Mouse (Mus musculus) embryonic facial prominence, embryonic 10.5 days (tissue): ENCODE measurements around the gene Syngr4. TPM values are rescaled to one million over a fixed set of nuclear protein-coding genes. Genes with fewer than 3 reads are reported as not detected.

Experiments
- DNase-seq: peaks from one replicate; pipeline ENCODE4 v3.0.0-alpha.2; 2017; ENCODE audit warnings: low spot score
- H3K27ac ChIP-seq: fragments of 300-500 bp; sonication (generic); replicated peaks from 2 replicates; pipeline ENCODE4 v1.5.1; 2016; ENCODE audit warnings: mild to moderate bottlenecking
- H3K27me3 ChIP-seq: fragments of 300-500 bp; sonication (generic); replicated peaks from 2 replicates; pipeline ENCODE4 v1.6.1; 2016; ENCODE audit warnings: low read depth, mild to moderate bottlenecking; ENCODE audit not compliant: poor library complexity, severe bottlenecking
- H3K36me3 ChIP-seq: fragments of 300-500 bp; sonication (generic); replicated peaks from 2 replicates; pipeline ENCODE4 v1.6.1; 2016; ENCODE audit warnings: mild to moderate bottlenecking, moderate library complexity
- H3K4me1 ChIP-seq: fragments of 300-500 bp; sonication (generic); 2 replicates; pipeline ENCODE4 v1.6.1; 2016
- H3K4me3 ChIP-seq: fragments of 300-500 bp; sonication (generic); 2 replicates; pipeline ENCODE4 v1.5.1; 2016; ENCODE audit warnings: mild to moderate bottlenecking, moderate library complexity
- H3K9me3 ChIP-seq: fragments of 300-500 bp; sonication (generic); 2 replicates; pipeline ENCODE4 v1.6.1; 2016; ENCODE audit warnings: mild to moderate bottlenecking
- WGBS: fragments of 180-500 bp; shearing (Covaris S2); methylation state at CpG from one replicate; pipeline ENCODE4 v1.1.7; 2016; 5-methylcytosine and 5-hydroxymethylcytosine counted together
- polyA plus RNA-seq: library from polyadenylated mRNA; unstranded; fragments of >200 nt; fragmentation: Nextera tagmentation; extraction: Ambion mirVana; gene quantifications from 2 replicates; pipeline ENCODE4 v1.2.1, GENCODE M21; 2016

Syngr4 gene
- polyA plus RNA-seq, 1 experiment from 2014 or later: 1.3 TPM

DNA sequence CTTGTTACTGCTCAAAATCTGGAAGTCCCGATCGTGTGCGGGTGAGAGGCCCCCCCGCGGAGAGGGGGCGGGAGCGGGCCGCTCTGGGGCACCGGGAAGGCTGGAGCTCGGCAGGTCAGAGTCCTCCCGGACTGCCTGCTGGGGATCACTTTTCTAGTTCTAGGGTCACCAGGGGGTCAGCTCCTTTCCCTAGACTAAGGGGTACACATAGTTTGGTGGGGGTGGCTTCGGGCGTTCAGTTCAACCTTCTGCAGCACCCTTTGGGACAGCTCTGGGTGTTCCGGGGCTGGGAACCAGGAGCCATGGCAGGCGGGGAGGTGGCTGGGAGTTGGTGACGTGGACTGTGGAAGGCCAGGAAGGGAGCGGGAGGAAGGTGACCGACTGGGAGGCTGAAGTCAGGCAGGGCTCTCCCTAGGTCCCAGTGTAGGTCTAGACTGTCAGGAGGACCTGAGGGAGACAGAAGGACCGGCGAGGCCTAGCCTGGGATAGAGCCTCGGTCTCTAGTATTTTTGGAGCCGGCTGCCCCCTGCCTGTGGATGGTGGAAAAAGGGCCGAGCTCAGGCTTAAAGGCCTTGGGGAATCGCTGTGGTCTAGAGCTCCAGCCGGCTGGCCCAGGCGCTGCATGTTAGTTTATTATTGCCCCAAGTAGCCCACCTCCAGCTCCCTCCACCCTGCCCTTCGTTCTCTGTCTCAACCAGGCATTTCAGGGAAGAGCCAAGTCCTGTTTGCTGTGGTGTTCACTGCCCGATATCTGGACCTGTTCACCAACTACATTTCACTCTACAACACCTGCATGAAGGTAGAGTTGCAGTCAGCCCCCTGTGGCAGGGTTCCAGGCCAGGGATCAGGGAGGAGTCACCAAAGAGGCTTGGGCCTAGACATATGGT lies 23.2 kb downstream of the Syngr4 start:
- peaks cover 41% of the 10 kb centered on the region for H3K27me3 ChIP-seq
- H3K4me3 ChIP-seq: peak overlapping the region; percentile 90
- H3K27ac ChIP-seq: peak overlapping the region; percentile 95
- DNase-seq: peak; percentile 67
- WGBS: 4% methylated on average over 28 of the region's 28 CpGs
- no peaks in the 10 kb centered on the region for H3K9me3 ChIP-seq
- H3K36me3 ChIP-seq: peaks cover 43% of the 10 kb centered on the region
- peaks cover 50% of the 10 kb centered on the region for H3K4me1 ChIP-seq

DNA sequence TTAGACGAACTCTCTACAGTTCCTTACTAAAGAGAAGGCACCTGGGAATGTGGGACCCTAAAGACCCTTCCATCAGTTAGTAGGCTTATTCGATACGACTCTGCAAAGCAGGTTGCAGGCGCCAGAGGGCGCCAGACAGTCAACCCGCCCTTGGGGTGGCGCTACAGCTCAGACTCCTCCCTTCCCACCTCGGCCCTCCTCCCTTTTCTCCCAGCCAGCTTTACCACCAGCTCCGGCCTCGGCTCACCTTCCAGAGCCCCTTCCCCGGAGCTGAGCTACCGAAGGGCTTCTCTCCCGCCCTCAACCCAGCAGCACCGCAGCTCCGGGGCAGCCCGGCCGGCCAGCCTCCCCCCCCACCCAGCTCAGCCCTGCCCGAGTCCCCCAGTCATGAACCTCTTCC lies 23.9 kb downstream of the Syngr4 start, which contains the start of gene Kdelr1:
Gene Kdelr1, plus strand, starts transcription at position 149 of the 400 bp plus-strand sequence.
- H3K4me3 ChIP-seq: peak within 1 kb of the TSS; percentile 90
- H3K9me3 ChIP-seq: no peaks in the 10 kb centered on the region
- H3K4me1 ChIP-seq: peaks cover 56% of the 10 kb centered on the region
- H3K27me3 ChIP-seq: peaks cover 48% of the 10 kb centered on the region
- under 1% methylated on average over 18 of the region's 18 CpGs for WGBS
- H3K27ac ChIP-seq: peak within 1 kb of the TSS; percentile 95
- DNase-seq: peak; percentile 93
- peaks cover 37% of the 10 kb centered on the region for H3K36me3 ChIP-seq

DNA sequence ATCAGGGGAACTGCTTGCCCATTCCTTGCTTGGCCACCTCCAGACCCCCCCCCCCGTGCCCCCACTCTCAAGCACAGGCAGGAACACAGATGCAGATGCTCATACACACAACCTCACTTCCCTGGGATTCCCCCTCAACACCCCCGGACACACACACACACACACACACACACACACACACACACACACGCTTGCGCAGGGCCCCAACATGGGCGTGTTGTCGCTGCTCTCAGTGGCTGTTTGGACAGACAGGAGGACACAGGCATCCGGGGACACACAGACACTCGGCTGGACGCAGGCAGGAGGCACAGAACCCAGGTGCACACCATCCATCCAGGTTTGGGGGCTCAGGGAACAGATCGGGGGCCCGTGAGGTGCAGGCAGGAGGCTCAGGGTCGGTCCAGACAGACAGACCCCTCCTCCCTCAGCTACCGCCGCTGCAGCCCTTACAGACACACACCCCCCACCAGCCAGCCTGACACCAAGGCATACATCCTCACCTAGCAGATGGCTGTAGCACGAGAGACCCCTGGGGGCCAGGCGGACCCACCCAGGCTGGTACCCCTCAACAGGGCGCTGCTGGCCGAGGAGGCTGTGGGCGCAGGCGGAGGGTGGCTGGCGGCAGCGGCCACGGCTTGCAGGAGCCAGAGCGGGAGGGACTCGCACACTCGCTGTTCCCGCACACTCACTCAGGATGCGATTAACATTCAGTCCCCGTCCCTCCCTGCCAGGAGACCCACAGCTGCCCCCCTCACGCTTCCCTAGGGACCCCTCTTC lies 26.0 kb downstream of the Syngr4 start:
- Histone ChIP-seq H3K9me3 (no peaks in the 10 kb centered on the region), H3K27me3 (peaks cover 65% of the 10 kb centered on the region), H3K4me3 (peak overlapping the region; percentile 52), H3K4me1 (peaks cover 74% of the 10 kb centered on the region), H3K27ac (peak overlapping the region; percentile 59), H3K36me3 (peaks cover 15% of the 10 kb centered on the region)
- DNase-seq: peak; percentile 43
- 1% methylated on average over 30 of the region's 30 CpGs for WGBS

DNA sequence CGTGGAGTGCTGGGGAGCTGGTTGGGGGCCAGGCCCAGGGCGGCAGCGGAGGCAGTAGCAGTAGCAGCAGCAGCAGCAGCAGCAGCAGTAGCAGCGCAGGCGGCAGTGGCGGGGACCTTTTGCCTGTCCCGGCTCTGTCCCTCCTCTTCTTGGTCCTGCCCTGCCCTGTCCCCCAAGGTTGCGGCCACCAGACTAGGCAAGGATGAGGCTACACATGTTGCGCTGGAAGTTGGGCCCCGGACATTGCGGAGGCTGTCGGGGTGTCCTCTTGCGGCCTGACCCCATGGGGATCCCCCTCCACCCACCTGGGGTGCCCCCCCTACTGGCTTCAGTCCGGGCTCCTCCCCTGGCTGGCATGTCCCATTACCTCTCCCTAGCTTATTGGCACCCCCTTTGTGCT lies 26.7 kb downstream of the Syngr4 start:
- Histone ChIP-seq H3K36me3 (peaks cover 9% of the 10 kb centered on the region), H3K9me3 (no peaks in the 10 kb centered on the region), H3K4me3 (peak overlapping the region; percentile 52), H3K4me1 (peaks cover 70% of the 10 kb centered on the region), H3K27ac (no peak overlapping the region), H3K27me3 (peaks cover 72% of the 10 kb centered on the region)
- 2% methylated on average over 14 of the region's 14 CpGs for WGBS
- peak; percentile 47 for DNase-seq

DNA sequence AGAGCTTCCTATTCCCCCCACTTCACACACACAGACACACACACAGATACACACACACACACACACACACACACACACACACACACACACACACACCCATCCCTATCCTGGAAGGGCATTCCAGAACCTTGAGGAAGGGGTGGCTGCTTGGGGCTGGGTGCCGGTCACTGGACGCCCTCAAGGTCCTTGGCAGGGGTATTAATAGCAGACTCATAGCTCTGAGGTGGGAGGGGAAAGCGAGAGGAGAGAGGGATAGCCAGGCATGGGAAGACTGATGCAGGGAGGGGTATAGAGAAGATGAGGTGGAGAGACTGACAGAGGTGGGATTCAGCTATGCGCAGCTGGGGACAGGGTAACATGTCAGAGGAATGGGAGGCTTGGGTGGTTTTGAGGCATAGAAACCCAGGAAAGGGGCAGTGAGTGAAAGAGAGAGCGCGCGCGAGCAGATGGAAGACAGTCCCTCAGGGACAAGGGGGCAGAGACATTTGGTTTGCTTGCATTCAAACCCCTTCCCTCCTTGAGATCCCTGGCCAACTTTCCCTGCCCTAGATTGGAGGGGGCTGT lies 27.3 kb downstream of the Syngr4 start:
- 10% methylated on average over 8 of the region's 8 CpGs for WGBS
- H3K4me3 ChIP-seq: peak overlapping the region; percentile 52
- peaks cover 3% of the 10 kb centered on the region for H3K36me3 ChIP-seq
- H3K4me1 ChIP-seq: peaks cover 64% of the 10 kb centered on the region
- no peak for DNase-seq
- H3K9me3 ChIP-seq: no peaks in the 10 kb centered on the region
- no peak overlapping the region for H3K27ac ChIP-seq
- H3K27me3 ChIP-seq: peaks cover 78% of the 10 kb centered on the region

DNA sequence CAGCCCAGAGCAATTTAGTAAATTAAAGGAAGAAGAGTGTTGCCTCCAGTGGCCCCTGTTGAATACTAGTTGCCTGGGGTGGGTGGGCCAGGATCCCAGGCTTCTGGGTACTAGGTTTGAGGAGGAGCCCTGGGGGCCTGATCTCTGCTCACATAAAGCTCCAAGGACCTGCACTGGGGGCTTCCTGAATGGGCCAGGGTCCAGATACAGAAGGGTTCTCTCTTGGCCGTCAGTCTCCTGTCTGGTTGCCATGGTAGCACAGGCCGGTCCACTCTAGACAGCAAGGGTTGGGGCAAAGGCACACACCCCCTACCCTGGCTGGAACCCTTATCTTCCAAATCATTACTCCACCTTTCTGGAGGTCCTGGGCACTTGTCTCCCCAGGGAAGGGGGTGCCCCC lies 28.6 kb downstream of the Syngr4 start:
- Histone ChIP-seq H3K36me3 (no peaks in the 10 kb centered on the region), H3K4me3 (peak overlapping the region; percentile 74; the same call in 1 of the 2 replicates), H3K9me3 (no peaks in the 10 kb centered on the region), H3K27me3 (peaks cover 89% of the 10 kb centered on the region), H3K4me1 (peaks cover 60% of the 10 kb centered on the region), H3K27ac (no peak overlapping the region)
- DNase-seq: no peak
- 18% methylated on average over 2 of the region's 2 CpGs for WGBS

DNA sequence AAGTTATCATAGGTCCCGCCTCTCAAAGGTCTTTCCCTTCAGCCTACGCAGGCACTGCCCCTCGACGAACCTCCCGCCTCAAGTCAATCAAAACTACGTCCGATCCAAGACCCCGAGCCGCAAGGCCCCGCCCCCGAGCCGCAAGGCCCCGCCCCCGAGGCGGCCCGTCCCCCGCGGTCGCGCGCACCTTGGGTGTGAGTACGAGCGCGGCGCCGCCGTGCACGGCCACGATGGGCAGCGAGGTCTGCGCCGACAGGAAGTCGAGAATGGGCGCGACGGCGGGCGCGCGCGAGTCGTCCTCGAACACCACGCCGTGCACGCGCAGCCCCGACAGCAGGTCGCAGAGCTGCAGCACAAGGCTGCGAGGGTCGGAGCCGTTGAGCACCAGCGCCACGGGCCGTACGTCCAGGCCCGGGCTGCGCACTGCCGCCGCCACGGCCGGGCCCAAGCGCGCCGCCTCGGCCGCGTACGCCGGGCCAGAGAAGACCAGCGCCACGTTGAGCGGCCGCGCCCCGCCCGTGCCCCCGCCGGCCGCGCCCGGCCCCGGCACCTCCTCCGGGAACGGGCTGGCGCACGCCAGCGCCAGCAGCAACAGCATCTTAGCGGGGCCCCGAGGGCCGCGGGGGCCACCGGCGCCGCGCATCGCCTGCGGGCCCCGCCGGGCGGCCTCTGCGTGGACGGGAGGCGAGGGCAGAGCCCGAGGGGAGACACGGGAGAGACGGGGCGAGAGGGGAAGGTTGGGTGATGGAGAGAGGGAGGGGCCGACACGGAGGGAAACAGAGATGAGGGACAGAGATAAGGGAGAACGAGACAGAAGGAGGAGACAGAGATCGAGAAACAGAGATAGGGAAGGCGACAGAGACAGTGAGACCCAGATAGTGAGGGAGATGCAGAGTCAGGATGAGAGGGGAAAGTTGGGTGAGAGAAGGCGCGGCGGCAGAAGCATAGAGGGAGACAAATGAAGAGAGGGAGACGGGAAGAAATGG lies 30.3 kb downstream of the Syngr4 start:
- peak; percentile 96 for DNase-seq
- peaks cover 68% of the 10 kb centered on the region for H3K4me1 ChIP-seq
- peaks cover 94% of the 10 kb centered on the region for H3K27me3 ChIP-seq
- H3K4me3 ChIP-seq: peak overlapping the region; percentile 74
- H3K9me3 ChIP-seq: no peaks in the 10 kb centered on the region
- no peaks in the 10 kb centered on the region for H3K36me3 ChIP-seq
- under 1% methylated on average over 117 of the region's 117 CpGs for WGBS
- peak overlapping the region; percentile 86 for H3K27ac ChIP-seq

DNA sequence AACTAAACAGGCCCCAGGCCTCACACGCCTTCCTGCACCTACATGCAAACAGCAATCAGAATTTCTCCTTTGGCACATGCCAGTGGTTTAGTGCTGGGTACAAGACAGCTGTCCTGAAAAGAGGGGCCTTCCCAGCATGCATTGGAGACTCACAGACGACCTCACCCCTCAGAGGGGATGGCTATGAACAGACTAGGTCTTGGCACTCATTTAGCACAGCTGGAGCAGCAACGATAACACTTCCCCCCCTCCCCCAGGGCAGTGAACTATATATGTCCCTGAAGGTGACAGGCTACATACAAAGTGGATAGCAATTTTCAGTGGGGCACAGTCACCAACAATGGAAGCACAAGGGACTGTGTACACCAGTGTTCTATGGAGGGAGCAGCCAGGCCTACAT lies 32.1 kb downstream of the Syngr4 start:
- Histone ChIP-seq H3K27ac (no peak overlapping the region), H3K4me3 (no peak overlapping the region), H3K9me3 (no peaks in the 10 kb centered on the region), H3K27me3 (peaks cover 94% of the 10 kb centered on the region), H3K4me1 (peaks cover 58% of the 10 kb centered on the region), H3K36me3 (no peaks in the 10 kb centered on the region)
- WGBS: 78% methylated on average over 3 of the region's 3 CpGs
- DNase-seq: no peak

DNA sequence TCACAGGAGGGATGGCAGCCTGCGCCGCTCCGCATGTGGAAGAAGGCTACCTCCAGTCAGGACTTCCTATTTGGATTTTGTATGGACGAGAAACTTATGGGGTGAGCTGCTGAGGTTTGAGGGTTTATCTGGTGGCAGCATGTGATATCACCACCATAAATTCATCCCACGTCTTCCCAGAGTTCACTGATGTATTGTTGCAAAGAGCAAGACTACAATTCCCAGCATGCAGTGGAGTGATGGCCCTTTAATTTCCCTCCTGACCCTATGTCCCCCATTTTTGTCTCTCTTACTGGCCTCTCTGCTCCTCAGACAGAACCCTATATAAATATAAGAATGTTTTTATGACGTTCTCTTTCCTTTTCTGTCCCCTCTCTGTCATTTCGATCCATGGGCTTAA lies 33.7 kb downstream of the Syngr4 start:
- H3K9me3 ChIP-seq: no peaks in the 10 kb centered on the region
- no peak for DNase-seq
- H3K27ac ChIP-seq: no peak overlapping the region
- 89% methylated on average over 7 of the region's 7 CpGs for WGBS
- H3K4me1 ChIP-seq: peaks cover 48% of the 10 kb centered on the region
- H3K27me3 ChIP-seq: peaks cover 94% of the 10 kb centered on the region
- no peaks in the 10 kb centered on the region for H3K36me3 ChIP-seq
- H3K4me3 ChIP-seq: no peak overlapping the region

DNA sequence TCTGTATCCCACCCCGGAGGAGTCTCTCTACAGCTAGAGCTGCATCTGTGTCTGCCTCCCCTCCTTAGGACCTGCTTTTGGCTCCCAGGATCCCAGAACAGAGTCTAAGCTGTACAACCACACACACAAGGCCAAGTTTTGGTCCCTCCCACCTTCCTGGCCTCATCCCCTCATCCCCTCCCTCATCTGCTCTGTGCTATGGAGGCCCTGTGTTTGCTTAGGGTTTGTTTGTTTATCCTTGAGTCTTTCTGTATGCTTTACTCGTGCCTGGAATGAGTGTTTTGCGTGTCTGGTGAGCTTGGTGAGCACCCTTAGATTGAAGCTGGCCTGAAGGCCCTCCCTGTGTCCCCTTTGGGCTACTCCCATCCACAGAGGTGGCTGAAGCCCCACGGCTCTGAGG lies 37.5 kb downstream of the Syngr4 start:
- Histone ChIP-seq H3K4me1 (peaks cover 43% of the 10 kb centered on the region), H3K27ac (no peak overlapping the region), H3K9me3 (no peaks in the 10 kb centered on the region), H3K27me3 (peaks cover 90% of the 10 kb centered on the region), H3K4me3 (no peak overlapping the region), H3K36me3 (no peaks in the 10 kb centered on the region)
- DNase-seq: no peak
- WGBS: 67% methylated on average over 4 of the region's 4 CpGs

DNA sequence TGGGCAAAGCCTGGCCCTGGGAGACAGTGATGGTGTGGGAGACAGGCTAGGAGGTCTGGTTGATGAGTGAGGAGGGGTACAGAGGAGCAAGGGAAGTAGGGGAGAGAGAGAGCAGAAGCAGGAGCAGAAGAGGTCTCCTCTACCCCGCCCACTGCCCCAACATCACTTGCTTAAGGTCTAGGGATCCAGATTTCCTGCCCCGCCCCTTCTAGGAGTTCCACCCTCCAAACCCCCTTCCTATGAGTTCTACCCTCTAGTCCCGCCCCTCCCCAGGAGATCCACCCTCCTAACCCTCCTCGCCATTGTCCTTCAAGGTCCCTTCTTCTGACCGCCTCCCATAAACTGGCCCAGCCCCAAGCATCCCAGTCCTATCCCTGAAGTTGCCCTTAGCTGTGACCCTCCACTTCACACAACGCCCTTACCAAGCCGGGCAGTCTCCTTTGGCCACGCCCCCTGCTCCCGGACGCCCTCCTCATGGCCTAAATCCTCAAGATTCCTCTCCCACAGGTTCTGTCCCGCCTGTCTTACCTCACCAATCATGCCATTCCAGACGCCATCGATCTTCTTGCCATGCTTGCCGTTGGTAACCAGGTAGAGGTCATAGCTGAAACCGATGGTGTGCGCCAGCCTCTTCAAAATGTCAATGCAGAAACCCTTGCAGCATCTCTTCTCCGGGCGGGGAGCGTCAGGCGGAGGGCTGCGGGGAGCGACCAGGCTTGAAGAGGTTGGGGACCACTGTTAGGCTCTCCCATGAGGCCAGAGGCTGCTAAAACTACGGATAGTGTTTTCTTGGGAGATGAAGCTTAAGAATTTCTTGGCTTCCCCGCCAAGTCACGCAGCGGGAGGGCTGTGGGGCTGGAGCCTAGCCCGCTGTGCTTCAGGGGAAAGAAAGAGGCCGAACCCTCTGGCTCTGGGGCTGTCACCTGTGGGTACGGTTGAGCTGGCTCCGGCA lies 39.3 kb downstream of the Syngr4 start:
- peaks cover 31% of the 10 kb centered on the region for H3K4me1 ChIP-seq
- 2% methylated on average over 30 of the region's 30 CpGs for WGBS
- no peaks in the 10 kb centered on the region for H3K36me3 ChIP-seq
- DNase-seq: peak; percentile 59
- H3K27me3 ChIP-seq: peaks cover 74% of the 10 kb centered on the region
- peak overlapping the region; percentile 57 for H3K4me3 ChIP-seq
- H3K9me3 ChIP-seq: no peaks in the 10 kb centered on the region
- peak overlapping the region; percentile 26; the same call in 1 of the 2 replicates for H3K27ac ChIP-seq
